Mouse (Mus musculus) kidney, postnatal 14 days (tissue): ENCODE data around the gene Copg2.

Experiments used
- DNase-seq: peaks from one replicate; pipeline ENCODE4 v3.0.0; 2022; ENCODE audit warnings: mixed read lengths

Copg2 gene

GRCm38 (mm10) chr6:30896195-30896985 is at the start of gene Copg2:
Gene Copg2 (minus strand): TSS chr6:30896794.
- DNase-seq: peak; percentile 97

GRCm38 (mm10) chr6:30939264-30939663 is 42.7 kb upstream of the Copg2 start:
- no peak for DNase-seq

- no peak for DNase-seq
These were observed 26.2 kb upstream of the Copg2 start for GRCm38 (mm10) chr6:30922821-30923220.

- no peak for DNase-seq
These were observed 25.2 kb upstream of the Copg2 start for GRCm38 (mm10) chr6:30921826-30922225.

- DNase-seq: peak; percentile 14
These were observed 24.5 kb upstream of the Copg2 start for GRCm38 (mm10) chr6:30920834-30921675.

GRCm38 (mm10) chr6:30915473-30915872 is 18.9 kb upstream of the Copg2 start, which contains the start of gene Tsga13:
Gene Tsga13 (minus strand): TSS chr6:30915573.
- no peak for DNase-seq

- no peak for DNase-seq
These were observed 11.4 kb upstream of the Copg2 start for GRCm38 (mm10) chr6:30907970-30908369.

GRCm38 (mm10) chr6:30904911-30905310 is 8.3 kb upstream of the Copg2 start:
- DNase-seq: no peak

- DNase-seq: no peak
These were observed 7.4 kb upstream of the Copg2 start for GRCm38 (mm10) chr6:30904033-30904432.

- no peak for DNase-seq
These were observed 926 bp upstream of the Copg2 start for GRCm38 (mm10) chr6:30897520-30897919.

GRCm38 (mm10) chr6:30896986-30897327 is 363 bp upstream of the Copg2 start:
- DNase-seq: no peak

- no peak for DNase-seq
These were observed 787 bp downstream of the Copg2 start for GRCm38 (mm10) chr6:30895819-30896194.

- DNase-seq: no peak
These were observed 3.5 kb downstream of the Copg2 start for GRCm38 (mm10) chr6:30893081-30893480.

GRCm38 (mm10) chr6:30891761-30892160 is 4.8 kb downstream of the Copg2 start:
- no peak for DNase-seq

- DNase-seq: no peak
These were observed 11.7 kb downstream of the Copg2 start for GRCm38 (mm10) chr6:30884856-30885255.

- no peak for DNase-seq
These were observed 13.1 kb downstream of the Copg2 start for GRCm38 (mm10) chr6:30883491-30883890.

- no peak for DNase-seq
These were observed 19.9 kb downstream of the Copg2 start for GRCm38 (mm10) chr6:30876661-30877060.

- DNase-seq: no peak
These were observed 30.1 kb downstream of the Copg2 start for GRCm38 (mm10) chr6:30866501-30866900.

GRCm38 (mm10) chr6:30865031-30865678 is 31.4 kb downstream of the Copg2 start:
- DNase-seq: no peak

- no peak for DNase-seq
These were observed 40.6 kb downstream of the Copg2 start for GRCm38 (mm10) chr6:30855956-30856355.

GRCm38 (mm10) chr6:30855205-30855604 is 41.4 kb downstream of the Copg2 start:
- no peak for DNase-seq

GRCm38 (mm10) chr6:30849818-30850217 is 46.8 kb downstream of the Copg2 start:
- DNase-seq: peak; percentile 5

- no peak for DNase-seq
These were observed 64.4 kb downstream of the Copg2 start for GRCm38 (mm10) chr6:30832241-30832640.

- DNase-seq: no peak
These were observed 83.0 kb downstream of the Copg2 start for GRCm38 (mm10) chr6:30813626-30814025.
